Comparison of ENCODE assay signal across 8 mouse cellular contexts in genomic region chr6:148001071-148001470, GRCm38 (mm10). TPM values are rescaled to one million over a fixed set of nuclear protein-coding genes. Genes with fewer than 3 reads are reported as not detected.
DNase-seq lines count a peak whose midpoint lies in the region; ATAC-seq and TF ChIP-seq lines count a peak whose summit lies in the region.

No protein-coding gene starts in this region.

- no peaks in the 10 kb centered on the region for H3K27me3 ChIP-seq in kidney, adult 2 months (replicated peaks; ENCODE audit: control insufficient read depth, insufficient read depth, low read length)
- H3K27me3 ChIP-seq in G1E (ENCODE audit: insufficient read depth, low read length) = no peaks in the 10 kb centered on the region

- peak; percentile 22 for DNase-seq in kidney, adult 2 months
- DNase-seq in kidney, adult 11 months = no peak
- DNase-seq in G1E (ENCODE audit: low spot score) = no peak
- DNase-seq in embryo, embryonic 10 days (ENCODE audit: low spot score) = peak; percentile 58
- DNase-seq in urinary bladder, adult 18-20 months (ENCODE audit: low spot score in 2 of 2) = no peak
- no peak for DNase-seq in urinary bladder, adult 2 months (ENCODE audit: low spot score)
- no peak for DNase-seq in layer of hippocampus, postnatal 10 days (ENCODE audit: low spot score in 2 of 2)

- peak; percentile 38 for TF ChIP-seq CTCF in kidney, adult 2 months (conservative IDR thresholded peaks at IDR 0.05; ENCODE audit: insufficient read depth, insufficient read length, low read depth, low read length)
- peak; percentile 21; the same call in 1 of the 2 replicates for TF ChIP-seq CTCF in G1E (IDR thresholded peaks at IDR 0.05; ENCODE audit: low read depth, low read length)

- WGBS in kidney, adult 2 months = 28% methylated on average over 3 of the region's 3 CpGs

- H3K9me3 ChIP-seq in G1E (replicated peaks) = no peaks in the 10 kb centered on the region

- no peak for TF ChIP-seq POLR2A in kidney, adult 2 months (IDR thresholded peaks at IDR 0.05; ENCODE audit: low read depth, low read length)

- no peaks in the 10 kb centered on the region for H3K4me1 ChIP-seq in kidney, adult 2 months (ENCODE audit: control insufficient read depth, insufficient read depth, low read length)
- H3K4me1 ChIP-seq in G1E (ENCODE audit: insufficient read depth, low read depth, low read length) = no peaks in the 10 kb centered on the region

- H3K27ac ChIP-seq in kidney, adult 2 months (ENCODE audit: insufficient read depth, low read depth, low read length) = no peak overlapping the region

- no peaks in the 10 kb centered on the region for H3K36me3 ChIP-seq in kidney, adult 2 months (ENCODE audit: control insufficient read depth, insufficient read depth, low read length)
- no peaks in the 10 kb centered on the region for H3K36me3 ChIP-seq in G1E (replicated peaks)

- no peak overlapping the region for H3K4me3 ChIP-seq in kidney, adult 2 months (ENCODE audit: insufficient read depth, low read depth, low read length)
- H3K4me3 ChIP-seq in G1E (ENCODE audit: low read depth, low read length) = no peak overlapping the region

- 0 out of 2 replicates have a peak, but pooled peaks have one; percentile 40 for ATAC-seq in G1E (ENCODE audit: extremely low read depth, insufficient number of reproducible peaks, low FRiP score, poor library complexity, severe bottlenecking)
- peak; percentile 76 for ATAC-seq in megakaryocyte, adult 5-6 weeks (ENCODE audit: poor library complexity, severe bottlenecking)

RNA-seq across cellular contexts. Expression of gene Far2, which starts 46.0 kb away (rescaled TPM):
- 0.02 TPM in 1 of 2 replicates, not detected in the other for polyA plus RNA-seq in kidney, adult 2 months (2012; rRNA removed)
- total RNA-seq in G1E (2014; fragmentation: Nextera tagmentation) = 3.5 and 4.2 TPM in 2 replicates
- total RNA-seq in G1E (2017) = 3.3 and 3.7 TPM in 2 replicates
- polyA plus RNA-seq in G1E (2012) = 0.16 and 0.17 TPM in 2 replicates
- total RNA-seq in megakaryocyte, adult 5-6 weeks (2015) = 4.6 and 5.4 TPM in 2 replicates
- total RNA-seq in megakaryocyte, adult 5-6 weeks (2017) = 3.3 and 3.7 TPM in 2 replicates
- 0.04 and 0.08 TPM in 2 replicates for polyA plus RNA-seq in urinary bladder, adult 2 months (2012; rRNA removed)
- 10 to 100 TPM; 27.2 to 29.8 TPM for total RNA-seq in layer of hippocampus, postnatal 10 days (2021)

Comparison
In these comparisons a context has a peak if more than half of its experiments do, and no peak if none do; other contexts are left out.
1. DNase-seq: peak in kidney, adult 2 months (single experiment) and embryo, embryonic 10 days (single experiment); none in kidney, adult 11 months (single experiment), G1E (single experiment), urinary bladder, adult 18-20 months (0 of 2), urinary bladder, adult 2 months (single experiment) and layer of hippocampus, postnatal 10 days (0 of 2).
2. RNA of gene Far2, which starts 46.0 kb away (total RNA-seq): 27.2 to 29.8 TPM in layer of hippocampus, postnatal 10 days; 3.3 to 5.4 TPM in megakaryocyte, adult 5-6 weeks and 3.3 to 4.2 TPM in G1E; every median in the first group is over 4 times any median in the second.